Comparison of ENCODE assay signal across 8 mouse cellular contexts in genomic region chr16:33885021-33885471, GRCm38 (mm10). TPM values are rescaled to one million over a fixed set of nuclear protein-coding genes. Genes with fewer than 3 reads are reported as not detected.
DNase-seq lines count a peak whose midpoint lies in the region.

No protein-coding gene starts in this region.

- peak; percentile 64 for DNase-seq in layer of hippocampus, adult 9-11 months
- no peak for DNase-seq in layer of hippocampus, postnatal 25 days (ENCODE audit: extremely low spot score in 1 of 2, low spot score in 1 of 2)
- DNase-seq in adipocyte (ENCODE audit: low spot score) = peak; percentile 73
- DNase-seq in lung, adult 18-20 months = peak; percentile 20 to 37
- peak; percentile 15 for DNase-seq in thymus, postnatal 0 days (ENCODE audit: low spot score)
- DNase-seq in right cerebral cortex, adult 18-20 months = no peak
- no peak for DNase-seq in cerebellum, postnatal 36 days
- DNase-seq in layer of hippocampus, postnatal 14 days (ENCODE audit: low spot score in 2 of 2) = no peak

RNA-seq across cellular contexts. Expression of gene Itgb5, which starts 55.6 kb away (rescaled TPM):
- 10 to 100 TPM; 38.7 to 42.3 TPM for total RNA-seq in layer of hippocampus, postnatal 25 days (2021)
- polyA plus RNA-seq in thymus, postnatal 0 days (2015; fragmentation: Nextera tagmentation; extraction: Ambion mirVana) = 5.1 and 5.5 TPM in 2 replicates
- total RNA-seq in layer of hippocampus, postnatal 14 days (2021) = 10 to 100 TPM; 35.0 to 36.5 TPM

Comparison
In these comparisons a context has a peak if more than half of its experiments do, and no peak if none do; other contexts are left out.
1. DNase-seq: peak in layer of hippocampus, adult 9-11 months (single experiment), adipocyte (single experiment), lung, adult 18-20 months (2 of 2) and thymus, postnatal 0 days (single experiment); none in layer of hippocampus, postnatal 25 days (0 of 2), right cerebral cortex, adult 18-20 months (single experiment), cerebellum, postnatal 36 days (0 of 2) and layer of hippocampus, postnatal 14 days (0 of 2).